In genomic region chr1:164461726-164462125, GRCm38 (mm10) we compare ENCODE assay signal across 8 mouse cellular contexts. TPM values are rescaled to one million over a fixed set of nuclear protein-coding genes. Genes with fewer than 3 reads are reported as not detected.
DNase-seq lines count a peak whose midpoint lies in the region; ATAC-seq and TF ChIP-seq lines count a peak whose summit lies in the region.

No protein-coding gene starts in this region.

- no peak for TF ChIP-seq CTCF in kidney, postnatal 0 days (IDR thresholded peaks at IDR 0.05; ENCODE audit: low read depth)

- H3K4me1 ChIP-seq in heart, embryonic 10.5 days = peaks cover 37% of the 10 kb centered on the region
- no peaks in the 10 kb centered on the region for H3K4me1 ChIP-seq in kidney, postnatal 0 days (replicated peaks; ENCODE audit: insufficient read depth, low read length)
- H3K4me1 ChIP-seq in stomach, embryonic 16.5 days (ENCODE audit: control insufficient read depth, insufficient read depth, low read length) = peaks cover 5% of the 10 kb centered on the region

- H3K27me3 ChIP-seq in heart, embryonic 10.5 days (ENCODE audit: insufficient read depth, poor library complexity, severe bottlenecking) = peaks cover 29% of the 10 kb centered on the region
- H3K27me3 ChIP-seq in kidney, postnatal 0 days (ENCODE audit: insufficient read depth, low read length) = no peaks in the 10 kb centered on the region
- H3K27me3 ChIP-seq in stomach, embryonic 16.5 days (ENCODE audit: control insufficient read depth, insufficient read depth, low read length) = peaks cover 4% of the 10 kb centered on the region; the same call in 1 of the 2 replicates

- 22% methylated on average over 10 of the region's 10 CpGs for WGBS in heart, embryonic 10.5 days
- WGBS in kidney, postnatal 0 days = 25% methylated on average over 10 of the region's 10 CpGs
- WGBS in stomach, embryonic 16.5 days = 29% methylated on average over 10 of the region's 10 CpGs

- H3K9me3 ChIP-seq in heart, embryonic 10.5 days = no peaks in the 10 kb centered on the region
- H3K9me3 ChIP-seq in kidney, postnatal 0 days (replicated peaks; ENCODE audit: low read length) = no peaks in the 10 kb centered on the region
- no peaks in the 10 kb centered on the region for H3K9me3 ChIP-seq in stomach, embryonic 16.5 days (replicated peaks; ENCODE audit: control insufficient read depth, low read length)

- peak overlapping the region; percentile 31; the same call in 1 of the 2 replicates for H3K4me2 ChIP-seq in kidney, postnatal 0 days (ENCODE audit: low read length)
- H3K4me2 ChIP-seq in stomach, embryonic 16.5 days (ENCODE audit: low read depth, low read length) = peak overlapping the region; percentile 32

- no peak for ATAC-seq in kidney, postnatal 0 days (replicated peaks; ENCODE audit: low FRiP score, low read depth)
- no peak for ATAC-seq in stomach, embryonic 16.5 days (ENCODE audit: insufficient read depth, low FRiP score)

- peak; percentile 83 to 85 for DNase-seq in layer of hippocampus, adult 18-20 months (ENCODE audit: low spot score in 2 of 2)
- DNase-seq in layer of hippocampus, postnatal 14 days (ENCODE audit: low spot score in 2 of 2) = no peak
- DNase-seq in cerebellum, postnatal 14 days = peak; percentile 74 to 82
- no peak for DNase-seq in heart, embryonic 10.5 days (ENCODE audit: low spot score)
- no peak for DNase-seq in kidney, postnatal 0 days (ENCODE audit: low spot score)
- peak; percentile 62 for DNase-seq in lung, postnatal 10 days
- no peak for DNase-seq in T-cell, adult 2 months (ENCODE audit: low spot score)

- H3K36me3 ChIP-seq in heart, embryonic 10.5 days = no peaks in the 10 kb centered on the region
- H3K36me3 ChIP-seq in kidney, postnatal 0 days (ENCODE audit: insufficient read depth, low read length) = no peaks in the 10 kb centered on the region
- H3K36me3 ChIP-seq in stomach, embryonic 16.5 days (ENCODE audit: control insufficient read depth, insufficient read depth, low read length) = no peaks in the 10 kb centered on the region

- peak overlapping the region; percentile 80 for H3K27ac ChIP-seq in heart, embryonic 10.5 days
- H3K27ac ChIP-seq in kidney, postnatal 0 days = peak overlapping the region; percentile 91
- peak overlapping the region; percentile 85 for H3K27ac ChIP-seq in stomach, embryonic 16.5 days (ENCODE audit: low read length)

- H3K4me3 ChIP-seq in heart, embryonic 10.5 days = peak overlapping the region; percentile 36
- H3K4me3 ChIP-seq in kidney, postnatal 0 days (replicated peaks; ENCODE audit: low read depth, low read length) = no peak overlapping the region
- H3K4me3 ChIP-seq in stomach, embryonic 16.5 days (replicated peaks; ENCODE audit: low read length) = no peak overlapping the region

- H3K9ac ChIP-seq in kidney, postnatal 0 days (ENCODE audit: low read depth, low read length) = peak overlapping the region; percentile 37; the same call in 1 of the 2 replicates
- peak overlapping the region; percentile 51 for H3K9ac ChIP-seq in stomach, embryonic 16.5 days (ENCODE audit: low read length)

RNA-seq across cellular contexts. Expression of gene Atp1b1, which starts 3.6 kb away (rescaled TPM):
- total RNA-seq in layer of hippocampus, adult 18-20 months (2021) = 1,000 to 10,000 TPM; 1,935 to 2,007 TPM
- 1,000 to 10,000 TPM; 1,876 to 1,908 TPM for total RNA-seq in layer of hippocampus, postnatal 14 days (2021)
- polyA plus RNA-seq in heart, embryonic 10.5 days (2016; fragmentation: Nextera tagmentation; extraction: Ambion mirVana) = 181 and 298 TPM in 2 replicates
- 720 and 731 TPM in 2 replicates for polyA plus RNA-seq in kidney, postnatal 0 days (2015; fragmentation: Nextera tagmentation; extraction: Ambion mirVana)
- polyA plus RNA-seq in stomach, embryonic 16.5 days (2015; fragmentation: Nextera tagmentation; extraction: Ambion mirVana) = 129 and 135 TPM in 2 replicates

Comparison
In these comparisons a context has a peak if more than half of its experiments do, and no peak if none do; other contexts are left out.
1. DNase-seq: peak in layer of hippocampus, adult 18-20 months (2 of 2), cerebellum, postnatal 14 days (2 of 2) and lung, postnatal 10 days (single experiment); none in layer of hippocampus, postnatal 14 days (0 of 2), heart, embryonic 10.5 days (single experiment), kidney, postnatal 0 days (single experiment) and T-cell, adult 2 months (single experiment).
2. Peak in every context shown above with its lines, with median percentiles within 50 percentile points of each other: H3K27ac ChIP-seq.